Comparison of ENCODE assay signal across 21 mouse cellular contexts in genomic region chr3:144574256-144574655, GRCm38 (mm10). TPM values are rescaled to one million over a fixed set of nuclear protein-coding genes. Genes with fewer than 3 reads are reported as not detected.
DNase-seq lines count a peak whose midpoint lies in the region; ATAC-seq and TF ChIP-seq lines count a peak whose summit lies in the region.
"Had no signal": no experiment of that assay in that cellular context is flagged by ENCODE, and none has a peak within 500 bp of the region (broad histone marks: within the 10 kb centered on the region; RNA-seq: fewer than 3 reads in every experiment).

No protein-coding gene starts in this region.

- peaks cover 38% of the 10 kb centered on the region for H3K36me3 ChIP-seq in lung, embryonic 14.5 days (ENCODE audit: insufficient read depth)

- no peaks in the 10 kb centered on the region; the same call in 1 of the 2 replicates for H3K4me1 ChIP-seq in lung, embryonic 14.5 days (ENCODE audit: insufficient read depth)

- peak overlapping the region; percentile 20; the same call in 1 of the 2 replicates for H3K4me2 ChIP-seq in lung, embryonic 14.5 days
- H3K4me2 ChIP-seq: embryonic facial prominence, embryonic 12.5 days; forebrain, embryonic 15.5 days; heart, embryonic 12.5 days had no signal

- no peak overlapping the region for H3K9ac ChIP-seq in lung, embryonic 14.5 days
- H3K9ac ChIP-seq: embryonic facial prominence, embryonic 12.5 days; forebrain, embryonic 15.5 days; heart, embryonic 12.5 days had no signal

- no peaks in the 10 kb centered on the region for H3K9me3 ChIP-seq in lung, embryonic 14.5 days (ENCODE audit: low read depth, low read length)
- H3K9me3 ChIP-seq: embryonic facial prominence, embryonic 12.5 days; forebrain, embryonic 15.5 days; G1E; heart, embryonic 12.5 days had no signal

- DNase-seq in gastrocnemius, adult 2 months = no peak
- DNase-seq in gastrocnemius, adult 18-20 months (ENCODE audit: low spot score) = no peak
- DNase-seq in lung, embryonic 14.5 days = peak; percentile 80
- peak; percentile 68 for DNase-seq in lung, postnatal 10 days
- peak; percentile 43 to 58 for DNase-seq in lung, postnatal 4 days
- no peak for DNase-seq in cerebellum, postnatal 25 days
- no peak for DNase-seq in cerebellum, adult 11-12 months
- DNase-seq: adrenal gland, adult 8-10 months; adrenal gland, postnatal 36 days; B cell, adult 2 months; cerebellum, adult 8-10 months; cerebellum, postnatal 14 days; gastrocnemius, postnatal 14 days; heart, adult 2 months; heart, postnatal 36 days had no signal

- intact Hi-C loops in gastrocnemius, adult 2 months (cut with DNase I) = loop anchor here (5.0 kb wide), 1 partner anchor 43 kb away; no protein-coding TSS in a partner anchor

- H3K27me3 ChIP-seq in lung, embryonic 14.5 days (ENCODE audit: insufficient read depth, low read length) = no peaks in the 10 kb centered on the region
- H3K27me3 ChIP-seq: embryonic facial prominence, embryonic 12.5 days; forebrain, embryonic 15.5 days; heart, embryonic 12.5 days had no signal

- no peak for ATAC-seq in lung, embryonic 14.5 days (ENCODE audit: insufficient read depth)
- no peak for ATAC-seq in megakaryocyte-erythroid progenitor cell, adult 5-6 weeks (replicated peaks; ENCODE audit: low FRiP score, low TSS enrichment, poor library complexity, severe bottlenecking)
- ATAC-seq: CD4-positive, CD25-positive, alpha-beta regulatory T cell, adult 4 months; forebrain, embryonic 15.5 days had no signal

- TF ChIP-seq CTCF in gastrocnemius, adult 2 months (IDR thresholded peaks at IDR 0.05) = no peak
- TF ChIP-seq CTCF in lung, embryonic 14.5 days (IDR thresholded peaks at IDR 0.05; ENCODE audit: low read depth) = no peak

- peak overlapping the region; percentile 82; the same call in 1 of the 2 replicates for H3K27ac ChIP-seq in gastrocnemius, adult 2 months
- H3K27ac ChIP-seq in lung, embryonic 14.5 days (ENCODE audit: low read depth) = no peak overlapping the region
- H3K27ac ChIP-seq: embryonic facial prominence, embryonic 12.5 days; forebrain, embryonic 15.5 days; heart, adult 2 months had no signal

- H3K4me3 ChIP-seq in gastrocnemius, adult 2 months = no peak overlapping the region
- no peak overlapping the region for H3K4me3 ChIP-seq in lung, embryonic 14.5 days (ENCODE audit: low read depth, low read length)
- H3K4me3 ChIP-seq: embryonic facial prominence, embryonic 12.5 days; forebrain, embryonic 15.5 days; heart, adult 2 months; heart, embryonic 12.5 days had no signal

- 67% methylated on average over 7 of the region's 7 CpGs for WGBS in lung, embryonic 14.5 days

RNA-seq across cellular contexts. Expression of gene Selenof, which starts 4.2 kb away (rescaled TPM):
- total RNA-seq in gastrocnemius, adult 2 months (2021) = 100 to 1,000 TPM; 115 to 122 TPM
- total RNA-seq in gastrocnemius, adult 18-20 months (2021) = 100 to 1,000 TPM; 109 to 111 TPM
- polyA plus RNA-seq in lung, embryonic 14.5 days (2014; fragmentation: Nextera tagmentation; extraction: Ambion mirVana) = 497 and 531 TPM in 2 replicates
- 228 and 242 TPM in 2 replicates for total RNA-seq in megakaryocyte-erythroid progenitor cell, adult 5-6 weeks (2014; fragmentation: Nextera tagmentation)
- 570 and 661 TPM in 2 replicates for total RNA-seq in megakaryocyte-erythroid progenitor cell, adult 5-6 weeks (2017)

RNA-seq across cellular contexts. Expression of gene Hs2st1, which starts 4.3 kb away (rescaled TPM):
- 10 to 100 TPM; 12.8 to 14.8 TPM for total RNA-seq in gastrocnemius, adult 2 months (2021)
- 10 to 100 TPM; 10.8 to 12.5 TPM for total RNA-seq in gastrocnemius, adult 18-20 months (2021)
- 11.9 and 13.3 TPM in 2 replicates for polyA plus RNA-seq in lung, embryonic 14.5 days (2014; fragmentation: Nextera tagmentation; extraction: Ambion mirVana)
- total RNA-seq in megakaryocyte-erythroid progenitor cell, adult 5-6 weeks (2014; fragmentation: Nextera tagmentation) = 11.6 and 14.2 TPM in 2 replicates
- 9.9 and 11.4 TPM in 2 replicates for total RNA-seq in megakaryocyte-erythroid progenitor cell, adult 5-6 weeks (2017)

Comparison
In these comparisons a context has a peak if more than half of its experiments do, and no peak if none do; other contexts are left out.
1. DNase-seq: peak in lung, embryonic 14.5 days (single experiment), lung, postnatal 10 days (single experiment) and lung, postnatal 4 days (2 of 2); none in gastrocnemius, adult 2 months (single experiment), gastrocnemius, adult 18-20 months (single experiment), cerebellum, postnatal 25 days (0 of 2) and cerebellum, adult 11-12 months (single experiment).